Mouse (Mus musculus): ENCODE data around the gene Cntn5.

DNA sequence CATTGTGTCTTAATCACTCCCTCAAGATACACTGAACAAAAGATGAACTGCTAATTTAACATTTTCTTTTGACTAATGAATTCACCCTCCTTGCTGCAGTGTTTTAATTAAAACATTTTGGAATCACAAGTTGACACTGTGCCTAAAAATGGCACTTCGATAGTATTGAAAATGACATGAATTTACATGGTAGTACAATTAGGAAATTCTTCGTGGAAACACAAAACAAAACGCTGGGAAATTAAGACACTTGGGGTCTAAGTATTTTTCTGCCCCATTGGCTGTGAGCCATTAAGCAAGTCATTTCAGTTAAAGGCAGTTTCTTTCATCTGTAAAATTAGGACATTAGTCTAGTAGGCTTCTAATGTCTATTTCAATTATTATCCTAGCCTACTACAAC lies 1043.9 kb downstream of the Cntn5 start:
- TF ChIP-seq POLR2A (IDR thresholded peaks at IDR 0.05; ENCODE audit: borderline replicate concordance, insufficient read depth, low read length) (no peak), CTCF (IDR thresholded peaks at IDR 0.05; ENCODE audit: borderline replicate concordance, insufficient read depth, low read depth, low read length) (no peak)

All from cerebellum, adult 2 months (tissue).